Mouse (Mus musculus) thymus, adult 2 months (tissue): ENCODE results near the gene Naa35.

Source experiments
- CTCF ChIP-seq: fragments of 200-500 bp; IDR thresholded peaks from 2 replicates; pipeline ENCODE4 v1.5.1; 2012; ENCODE audit warnings: mild to moderate bottlenecking, control low read depth, low read length, moderate library complexity, borderline replicate concordance; ENCODE audit not compliant: control insufficient read depth, poor library complexity, insufficient read depth; ENCODE audit errors: extremely low read depth
- POLR2A ChIP-seq: fragments of 200-500 bp; IDR thresholded peaks from 2 replicates; pipeline ENCODE4 v1.6.1; 2012; ENCODE audit warnings: mild to moderate bottlenecking, low read length, control low read depth, moderate library complexity; ENCODE audit not compliant: control insufficient read depth, poor library complexity, insufficient read depth; ENCODE audit errors: extremely low read depth

DNA sequence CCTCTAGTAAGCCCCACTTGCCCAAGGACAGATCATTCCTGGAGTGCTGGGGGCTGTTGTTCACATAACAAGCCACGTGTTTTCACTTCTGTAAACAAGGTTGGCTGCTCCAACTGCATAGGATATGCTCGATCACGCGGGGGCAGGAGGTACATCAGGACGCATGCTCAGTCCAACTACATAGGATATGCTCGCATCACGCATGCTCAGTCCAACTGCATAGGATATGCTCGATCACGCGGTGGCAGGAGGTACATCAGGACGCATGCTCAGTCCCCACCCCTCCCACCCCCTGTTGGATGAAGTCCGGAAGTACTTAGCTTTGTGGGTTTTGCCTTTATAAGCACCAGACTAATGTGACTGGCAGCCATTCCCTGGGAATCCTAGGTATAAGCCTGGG, 76.9 kb downstream of the Naa35 start:
- TF ChIP-seq CTCF (no peak), POLR2A (no peak)
